In genomic region chr9:59464293-59464692, GRCm38 (mm10) we compare ENCODE assay signal across 16 mouse cellular contexts.
"Had no signal": no experiment of that assay in that cellular context is flagged by ENCODE, and none has a peak within 500 bp of the region (broad histone marks: within the 10 kb centered on the region; RNA-seq: fewer than 3 reads in every experiment).

No protein-coding gene starts in this region.

- H3K4me1 ChIP-seq: midbrain, embryonic 10.5 days; midbrain, embryonic 12.5 days had no signal

- H3K36me3 ChIP-seq: midbrain, embryonic 12.5 days; neural tube, embryonic 13.5 days; neural tube, embryonic 15.5 days had no signal

- H3K4me2 ChIP-seq: liver, embryonic 12.5 days; midbrain, embryonic 12.5 days; neural tube, embryonic 13.5 days; neural tube, embryonic 15.5 days had no signal

- H3K9me3 ChIP-seq: liver, embryonic 12.5 days; midbrain, embryonic 10.5 days; midbrain, embryonic 12.5 days; neural tube, embryonic 13.5 days; neural tube, embryonic 15.5 days had no signal

- H3K9ac ChIP-seq: liver, embryonic 12.5 days; liver, embryonic 14.5 days; midbrain, embryonic 12.5 days; neural tube, embryonic 13.5 days; neural tube, embryonic 15.5 days had no signal

- H3K27me3 ChIP-seq: liver, embryonic 12.5 days; midbrain, embryonic 12.5 days; neural tube, embryonic 13.5 days; neural tube, embryonic 15.5 days had no signal

- DNase-seq: midbrain, embryonic 14.5 days; retina, postnatal 1 day; right cerebral cortex, adult 18-20 months; right cerebral cortex, postnatal 25 days; right cerebral cortex, postnatal 4 days; thymus, adult 18-20 months; thymus, postnatal 14 days; thymus, postnatal 36 days had no signal

- H3K4me3 ChIP-seq: liver, embryonic 12.5 days; midbrain, embryonic 10.5 days; midbrain, embryonic 12.5 days; myocyte; neural tube, embryonic 13.5 days; neural tube, embryonic 15.5 days had no signal

- H3K27ac ChIP-seq: liver, embryonic 12.5 days; liver, embryonic 14.5 days; midbrain, embryonic 10.5 days; midbrain, embryonic 12.5 days; neural tube, embryonic 13.5 days; neural tube, embryonic 15.5 days had no signal

- ATAC-seq: liver, embryonic 12.5 days; midbrain, embryonic 16.5 days had no signal
